Mouse (Mus musculus) CH12.LX (cell line): ENCODE results near the gene AI464131. TPM values are rescaled to one million over a fixed set of nuclear protein-coding genes. Genes with fewer than 3 reads are reported as not detected.
A peak's percentile ranks its signal among the peaks of the same experiment; 100 is the strongest.

Experiments used
- DNase-seq: peaks from one replicate; pipeline ENCODE4 v3.0.0-alpha.2; 2013; ENCODE audit errors: extremely low read depth
- H3K27ac ChIP-seq: 2 replicates; pipeline ENCODE4 v1.5.1; 2012; ENCODE audit warnings: low read depth, mild to moderate bottlenecking, control low read depth, moderate library complexity; ENCODE audit not compliant: insufficient read depth
- H3K27me3 ChIP-seq: replicated peaks from 2 replicates; pipeline ENCODE3; 2012; ENCODE audit warnings: inconsistent platforms
- H3K36me3 ChIP-seq, 2 experiments: replicated peaks in 1 of 2; 2 replicates each; pipeline versions ENCODE3 to v1.6.1; 2012; ENCODE audit warnings: inconsistent platforms in 1 of 2, low read length in 1 of 2, mild to moderate bottlenecking in 1 of 2, mixed read lengths in 1 of 2, moderate library complexity in 1 of 2; ENCODE audit not compliant: control insufficient read depth in 1 of 2, insufficient read depth in 1 of 2
- H3K4me1 ChIP-seq, 2 experiments: 2 replicates each; pipeline ENCODE4 v1.6.1; 2012; ENCODE audit warnings: inconsistent platforms in 1 of 2, moderate library complexity in 1 of 2; ENCODE audit not compliant: insufficient read depth in 2 of 2, control insufficient read depth in 1 of 2
- H3K4me2 ChIP-seq: 2 replicates; pipeline ENCODE4 v1.6.1; 2012; ENCODE audit warnings: low read depth, mild to moderate bottlenecking, control low read depth; ENCODE audit not compliant: poor library complexity, insufficient read depth, severe bottlenecking
- H3K4me3 ChIP-seq, 3 experiments: fragments of 150-350 bp in 1 of 3; sonication (generic) in 1 of 3; replicated peaks in 1 of 3; 2 replicates each; pipeline versions ENCODE3 to v1.5.1; 2011 to 2012; ENCODE audit warnings: low read depth in 2 of 3, low read length in 2 of 3, mild to moderate bottlenecking in 2 of 3, moderate library complexity in 2 of 3, control low read depth in 1 of 3, improper control_type of control experiment in 1 of 3, inconsistent platforms in 1 of 3, mixed read lengths in 1 of 3; ENCODE audit not compliant: poor library complexity in 1 of 3
- H3K79me2 ChIP-seq: replicated peaks from 2 replicates; pipeline ENCODE4 v1.6.1; 2012; ENCODE audit warnings: mild to moderate bottlenecking, moderate library complexity; ENCODE audit not compliant: control insufficient read depth, poor library complexity, insufficient read depth, severe bottlenecking; ENCODE audit errors: extremely low read depth
- H3K9ac ChIP-seq: 2 replicates; pipeline ENCODE4 v1.6.1; 2012; ENCODE audit warnings: low read depth, mild to moderate bottlenecking, control low read depth, moderate library complexity; ENCODE audit not compliant: insufficient read depth
- H3K9me3 ChIP-seq: replicated peaks from 2 replicates; pipeline ENCODE3; 2012; ENCODE audit warnings: low read length, inconsistent platforms, mixed read lengths
- BHLHE40 ChIP-seq: IDR thresholded peaks from 2 replicates; pipeline ENCODE4 v1.6.1; 2011; ENCODE audit warnings: mild to moderate bottlenecking, low read depth, low read length, improper control_type of control experiment
- CHD2 ChIP-seq: IDR thresholded peaks from 2 replicates; pipeline ENCODE4 v1.6.1; 2011; ENCODE audit warnings: low read length, improper control_type of control experiment
- CTCF ChIP-seq, 2 experiments: IDR thresholded peaks in 1 of 2; conservative IDR thresholded peaks in 1 of 2; 2 replicates each; pipeline ENCODE4 v1.5.1; 2011 to 2012; ENCODE audit warnings: low read depth in 2 of 2, low read length in 2 of 2, improper control_type of control experiment in 1 of 2, inconsistent platforms in 1 of 2, mild to moderate bottlenecking in 1 of 2, moderate library complexity in 1 of 2
- ETS1 ChIP-seq: conservative IDR thresholded peaks from 2 replicates; pipeline ENCODE4 v1.6.1; 2012; ENCODE audit warnings: low read depth, mild to moderate bottlenecking, inconsistent platforms, low read length, improper control_type of control experiment, moderate library complexity
- HCFC1 ChIP-seq: IDR thresholded peaks from 2 replicates; pipeline ENCODE4 v1.6.1; 2012; ENCODE audit warnings: low read depth, mild to moderate bottlenecking, inconsistent platforms, low read length, improper control_type of control experiment
- IRF4 ChIP-seq: IDR thresholded peaks from 2 replicates; pipeline ENCODE4 v1.6.1; 2014; ENCODE audit warnings: low read depth, mild to moderate bottlenecking, inconsistent platforms, low read length, improper control_type of control experiment
- JUN ChIP-seq: IDR thresholded peaks from 2 replicates; pipeline ENCODE4 v1.6.1; 2011; ENCODE audit warnings: low read depth, mild to moderate bottlenecking, low read length, improper control_type of control experiment, moderate library complexity; ENCODE audit not compliant: insufficient read depth
- JUND ChIP-seq: conservative IDR thresholded peaks from 2 replicates; pipeline ENCODE4 v1.6.1; 2011; ENCODE audit warnings: low read depth, low read length, improper control_type of control experiment
- MAZ ChIP-seq: IDR thresholded peaks from 2 replicates; pipeline ENCODE4 v1.6.1; 2012; ENCODE audit warnings: low read depth, mild to moderate bottlenecking, inconsistent platforms, low read length, improper control_type of control experiment, moderate library complexity
- NRF1 ChIP-seq: IDR thresholded peaks from 2 replicates; pipeline ENCODE4 v1.6.1; 2014; ENCODE audit warnings: low read depth, mild to moderate bottlenecking, inconsistent platforms, low read length, improper control_type of control experiment, moderate library complexity
- RAD21 ChIP-seq: IDR thresholded peaks from 2 replicates; pipeline ENCODE4 v1.6.1; 2011; ENCODE audit warnings: low read depth, mild to moderate bottlenecking, low read length, improper control_type of control experiment, moderate library complexity
- SMC3 ChIP-seq: IDR thresholded peaks from 2 replicates; pipeline ENCODE4 v1.6.1; 2011; ENCODE audit warnings: low read depth, low read length, improper control_type of control experiment
- TBP ChIP-seq: conservative IDR thresholded peaks from 2 replicates; pipeline ENCODE4 v1.6.1; 2011; ENCODE audit warnings: low read depth, low read length, improper control_type of control experiment
- TCF12 ChIP-seq: IDR thresholded peaks from 2 replicates; pipeline ENCODE4 v1.6.1; 2014; ENCODE audit warnings: low read depth, mild to moderate bottlenecking, inconsistent platforms, low read length, improper control_type of control experiment
- ZC3H11A ChIP-seq: IDR thresholded peaks from 2 replicates; pipeline ENCODE4 v1.6.1; 2012; ENCODE audit warnings: low read depth, mild to moderate bottlenecking, inconsistent platforms, low read length, improper control_type of control experiment
- ZMIZ1 ChIP-seq: IDR thresholded peaks from 2 replicates; pipeline ENCODE4 v1.6.1; 2012; ENCODE audit warnings: low read depth, mild to moderate bottlenecking, inconsistent platforms, low read length, improper control_type of control experiment
- ZNF384 ChIP-seq: IDR thresholded peaks from 2 replicates; pipeline ENCODE4 v1.6.1; 2012; ENCODE audit warnings: low read depth, low read length, improper control_type of control experiment, inconsistent platforms
- dilution Hi-C: fragments of 300-500 bp; cut with MboI; formaldehyde crosslinking; loops from 2 replicates; pipeline ENCODE4 v1.14.3; 2020; ENCODE audit warnings: low sequenced_read_pairs; ENCODE audit not compliant: extremely low pct_unique_long_range_greater_than_20kb, extremely low pct_ligation_motif_present
- in situ Hi-C: fragments of 300-500 bp; cut with MboI; formaldehyde crosslinking; loops from 3 replicates; pipeline ENCODE4 v1.14.3; 2019; ENCODE audit warnings: low sequenced_read_pairs, low pct_ligation_motif_present, low pct_unique_long_range_greater_than_20kb, mixed read lengths
- polyA plus RNA-seq: library from polyadenylated mRNA; unstranded; fragments of >175 nt; gene quantifications from 2 replicates; pipeline ENCODE4 v1.2.1, GENCODE M21; 2012; ENCODE audit warnings: low read depth; ENCODE audit not compliant: insufficient read length
- total RNA-seq, 2 experiments: library from RNA; depleted of rRNA; stranded (reverse); fragments of 300-350 nt in 1 of 2; fragments of >200 nt in 1 of 2; gene quantifications; 2 replicates each; pipeline ENCODE4 v1.2.3; 2012 to 2014

Gene AI464131
- 0.04 TPM in 2 replicates for total RNA-seq (2012; rRNA removed)
- not detected in 2 replicates for total RNA-seq (2014; rRNA removed)
- polyA plus RNA-seq, result 0.10 TPM in 1 of 2 replicates, not detected in the other

GRCm38 (mm10) chr4:41502986-41503412 is at the start of gene AI464131:
AI464131 (minus strand) TSS chr4:41503076.
- Histone ChIP-seq H3K27ac (no peak within 1 kb of the TSS), H3K4me2 (no peak within 1 kb of the TSS)
- TF ChIP-seq HCFC1 (peak; percentile 79), TBP (no peak), ZC3H11A (no peak), ZMIZ1 (no peak), CHD2 (peak; percentile 44; the same call in 1 of the 2 replicates)
- TF ChIP-seq, all 38 proteins: peak for 2
- H3K9ac ChIP-seq, result no peak within 1 kb of the TSS
- peaks cover 20% of the 10 kb centered on the region for H3K9me3 ChIP-seq
- dilution Hi-C loops, result no loop called here
- H3K36me3 ChIP-seq, result no peaks in the 10 kb centered on the region
- in situ Hi-C loops, result no loop called here
- no peaks in the 10 kb centered on the region for H3K79me2 ChIP-seq
- no peaks in the 10 kb centered on the region for H3K4me1 ChIP-seq
- peak; percentile 75 for DNase-seq
- no peak within 1 kb of the TSS for H3K4me3 ChIP-seq
- H3K27me3 ChIP-seq, result peaks cover 51% of the 10 kb centered on the region

GRCm38 (mm10) chr4:41552529-41552928 is 49.7 kb upstream of the AI464131 start:
- in situ Hi-C loops (no loop called here), dilution Hi-C loops (no loop called here)
- peak; percentile 67 for DNase-seq
- no peaks in the 10 kb centered on the region for H3K79me2 ChIP-seq
- no peak overlapping the region for H3K4me3 ChIP-seq
- peaks cover 2% of the 10 kb centered on the region for H3K27me3 ChIP-seq
- H3K36me3 ChIP-seq, result no peaks in the 10 kb centered on the region
- H3K27ac ChIP-seq, result no peak overlapping the region
- H3K4me2 ChIP-seq, result no peak overlapping the region
- TF ChIP-seq JUN, result no peak
- TF ChIP-seq JUND, result 0 out of 2 replicates have a peak, but pooled peaks have one; percentile 13
- peak; percentile 35; the same call in 1 of the 2 replicates for TF ChIP-seq IRF4
- TF ChIP-seq TCF12, result 0 out of 2 replicates have a peak, but pooled peaks have one; percentile 21
- TF ChIP-seq MAZ, result no peak
- TF ChIP-seq BHLHE40, result no peak
- peak; percentile 86 for TF ChIP-seq SMC3
- no peak for TF ChIP-seq NRF1
- no peak for TF ChIP-seq ZNF384
- TF ChIP-seq ETS1, result no peak
- peak; percentile 93 for TF ChIP-seq RAD21
- TF ChIP-seq CTCF (conservative IDR thresholded peaks at IDR 0.05 in 1 of 2, IDR thresholded peaks at IDR 0.05 in 1 of 2; ENCODE audit: low read depth in 2 of 2, low read length in 2 of 2), result peak; percentile 36 to 93; a peak in 3 of 4 replicates
- TF ChIP-seq ZC3H11A, result peak; percentile 55
- H3K9me3 ChIP-seq, result no peaks in the 10 kb centered on the region
- peaks cover 0 to 10% of the 10 kb centered on the region in 2 experiments; a peak in 2 of 4 replicates for H3K4me1 ChIP-seq
- H3K9ac ChIP-seq, result no peak overlapping the region
